Mouse (Mus musculus) Muller cell, postnatal 12 days (primary cell): Measurements from ENCODE around the gene Sele.

ENCODE experiments used
- DNase-seq: peaks from one replicate; pipeline ENCODE4 v3.0.0-alpha.2; 2015; ENCODE audit errors: inconsistent ontology term

The Sele gene

GRCm38 (mm10) chr1:164072001-164072400 is 24.0 kb downstream of the Sele start:
- no peak for DNase-seq

GRCm38 (mm10) chr1:164073091-164073490 is 25.1 kb downstream of the Sele start:
- DNase-seq, result no peak

- DNase-seq, result no peak
Observed at GRCm38 (mm10) chr1:164073803-164074202, 25.8 kb downstream of the Sele start.

GRCm38 (mm10) chr1:164074606-164075140 is 26.6 kb downstream of the Sele start:
- DNase-seq, result no peak

GRCm38 (mm10) chr1:164075416-164075815 is 27.4 kb downstream of the Sele start:
- no peak for DNase-seq

GRCm38 (mm10) chr1:164076441-164076840 is 28.4 kb downstream of the Sele start:
- DNase-seq, result no peak

- no peak for DNase-seq
Observed at GRCm38 (mm10) chr1:164077031-164077430, 29.0 kb downstream of the Sele start.

GRCm38 (mm10) chr1:164078323-164078741 is 30.3 kb downstream of the Sele start:
- no peak for DNase-seq

- no peak for DNase-seq
Observed at GRCm38 (mm10) chr1:164079091-164079490, 31.1 kb downstream of the Sele start.

- DNase-seq, result no peak
Observed at GRCm38 (mm10) chr1:164083046-164083445, 35.0 kb downstream of the Sele start.

- no peak for DNase-seq
Observed at GRCm38 (mm10) chr1:164086797-164087196, 38.8 kb downstream of the Sele start.

GRCm38 (mm10) chr1:164087872-164088271 is 39.8 kb downstream of the Sele start:
- no peak for DNase-seq

- DNase-seq, result no peak
Observed at GRCm38 (mm10) chr1:164096780-164097179, 48.7 kb downstream of the Sele start.

- no peak for DNase-seq
Observed at GRCm38 (mm10) chr1:164097911-164098310, 49.9 kb downstream of the Sele start.

- no peak for DNase-seq
Observed at GRCm38 (mm10) chr1:164098372-164098771, 50.3 kb downstream of the Sele start.
